Mouse (Mus musculus): ENCODE measurements at regions not wholly inside any gene's neighbourhood (a gene's known extent, or its start where the extent isn't known, plus 50 kb on each side); places are given as distances from the start of the nearest gene placed in this dataset.

DNA sequence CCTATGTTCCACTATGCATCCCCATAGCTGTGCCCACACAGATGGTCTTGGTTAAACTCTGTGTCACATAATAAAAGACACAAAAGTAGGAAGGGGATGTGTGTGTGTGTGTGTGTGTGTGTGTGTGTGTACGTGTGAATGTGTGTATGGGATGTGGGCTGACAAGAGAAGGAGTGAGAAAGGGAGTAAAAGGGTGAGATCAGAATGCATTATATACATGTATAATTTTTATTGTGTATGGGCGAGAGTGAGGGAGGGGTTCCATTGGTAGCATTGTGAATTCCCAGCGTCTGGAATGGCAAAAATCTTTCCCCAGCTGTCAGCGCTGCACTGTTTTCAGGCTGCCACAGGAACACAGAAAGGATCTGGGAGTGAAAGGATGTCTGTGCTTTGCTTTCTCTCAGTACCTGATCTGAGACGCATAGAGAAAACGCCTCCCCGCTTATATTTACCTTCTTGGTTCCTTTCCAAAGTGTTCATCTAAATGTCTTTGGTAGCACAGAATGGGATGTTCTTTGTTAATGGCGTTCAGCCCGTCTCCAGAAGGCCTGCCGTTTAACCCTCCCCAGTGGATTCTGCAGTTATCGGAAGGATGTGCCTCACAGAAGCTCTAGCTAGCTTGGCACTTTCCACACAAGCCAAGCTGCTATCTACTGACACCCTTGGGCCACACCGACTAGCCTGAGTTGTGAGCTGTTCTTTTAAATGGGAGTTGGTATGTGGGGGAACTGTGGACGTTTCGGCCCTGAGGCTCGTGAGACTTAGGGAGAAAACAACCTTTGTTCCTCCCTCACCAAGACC is 785.8 kb downstream of the Tmem114 start:
- TF ChIP-seq CTCF (IDR thresholded peaks at IDR 0.05; ENCODE audit: extremely low read depth, insufficient read depth, low read length) (no peak), POLR2A (IDR thresholded peaks at IDR 0.05; ENCODE audit: extremely low read depth, insufficient read depth, low read length) (no peak)
